Mouse (Mus musculus): Measurements from ENCODE around the gene Bricd5.

DNA sequence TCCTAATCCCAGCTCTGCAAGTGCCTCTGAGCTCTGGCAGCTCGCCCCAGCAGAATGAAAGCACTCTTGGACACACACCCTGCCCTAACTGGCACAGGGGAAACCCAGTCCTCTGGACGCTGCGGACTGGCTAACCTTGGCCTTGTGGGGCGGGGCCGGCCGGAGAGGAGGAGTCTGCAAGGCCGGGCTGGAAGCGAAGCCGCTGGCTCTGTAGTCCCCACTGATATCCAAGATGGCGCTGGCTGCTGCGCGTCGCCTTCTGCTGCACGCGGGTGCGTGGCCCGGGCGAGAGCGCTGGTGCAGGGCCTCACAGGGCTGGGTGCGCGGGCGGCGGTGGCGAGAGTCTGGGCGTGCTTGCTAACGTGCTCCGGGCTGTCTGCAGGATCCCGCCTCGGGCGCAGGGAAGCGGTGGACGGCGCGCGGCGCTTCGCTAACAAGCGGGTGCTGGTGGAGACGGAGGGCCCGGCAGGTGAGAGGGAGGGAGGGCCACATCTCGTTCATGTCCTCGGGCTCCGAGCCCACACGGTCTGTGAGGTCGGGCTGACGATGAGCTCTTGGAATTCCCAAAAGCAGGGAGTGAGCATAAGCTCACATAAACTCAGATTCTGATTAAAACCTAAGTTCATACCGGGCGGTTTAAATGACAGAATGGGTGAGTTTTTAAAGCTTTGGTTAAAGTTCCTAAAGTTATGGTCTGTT, 47.1 kb upstream of the Bricd5 start, which contains the start of gene Eci1:
- TF ChIP-seq CTCF (IDR thresholded peaks at IDR 0.05; ENCODE audit: low read depth, low read length), result no peak
- TF ChIP-seq POLR2A (IDR thresholded peaks at IDR 0.05; ENCODE audit: borderline replicate concordance, low read depth, low read length), result no peak

Data from bone marrow macrophage, adult 2 months (primary cell).